Mouse (Mus musculus): ENCODE data around the gene Rassf3. TPM values are rescaled to one million over a fixed set of nuclear protein-coding genes. Genes with fewer than 3 reads are reported as not detected.

Gene Rassf3
- polyA plus RNA-seq, 1 experiment from 2014 or later, result 52.7 TPM

DNA sequence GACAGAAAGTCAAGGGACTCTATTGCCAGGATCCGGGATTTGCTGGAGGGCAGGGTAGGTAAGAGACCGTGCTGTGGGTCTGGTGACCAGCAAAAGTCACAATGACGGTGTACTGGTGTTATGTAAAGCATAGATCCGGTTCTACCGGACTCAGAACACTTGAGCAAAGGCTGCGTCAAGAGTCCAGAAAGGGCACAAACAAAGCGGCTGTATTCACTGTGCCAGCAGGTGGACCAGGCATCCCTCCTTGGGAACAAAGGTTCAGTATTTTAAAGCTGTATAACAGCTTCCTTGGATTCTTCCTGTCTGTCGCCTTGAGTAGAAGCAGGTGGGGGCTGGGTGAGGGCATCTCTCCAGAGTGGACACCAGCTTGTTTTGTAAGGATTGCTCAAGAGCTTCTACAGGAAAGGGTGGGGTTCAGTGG lies 22.3 kb upstream of the Rassf3 start:
- Histone ChIP-seq H3K36me3 (ENCODE audit: inconsistent target) (no peaks in the 10 kb centered on the region), H3K27ac (peak overlapping the region; percentile 92), H3K79me2 (ENCODE audit: inconsistent target) (no peaks in the 10 kb centered on the region), H3K4me3 (ENCODE audit: inconsistent target) (no peak overlapping the region)
- WGBS (ENCODE audit: missing documents), result 16% methylated on average over 8 of the region's 8 CpGs

DNA sequence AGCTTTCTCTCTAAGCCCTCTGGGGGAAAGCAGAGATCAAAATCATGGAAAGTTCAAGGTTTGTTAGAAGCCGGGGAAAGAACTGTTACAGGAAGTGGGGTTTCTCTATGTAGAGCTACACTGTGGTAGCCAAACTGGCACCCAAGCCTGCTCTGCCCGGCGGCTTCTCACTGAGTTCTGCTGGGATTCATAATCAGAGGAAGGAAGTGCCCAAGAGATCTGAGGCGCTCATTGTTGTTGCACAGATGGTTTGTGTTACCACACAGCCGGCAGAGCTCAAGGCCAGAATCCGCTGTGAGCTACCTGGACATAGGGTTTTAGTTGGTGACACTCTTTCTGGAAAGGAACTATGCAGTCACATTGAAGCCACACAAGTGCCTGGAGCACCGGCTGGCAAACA lies 21.8 kb upstream of the Rassf3 start:
- Histone ChIP-seq H3K4me3 (ENCODE audit: inconsistent target) (no peak overlapping the region), H3K36me3 (ENCODE audit: inconsistent target) (no peaks in the 10 kb centered on the region), H3K79me2 (ENCODE audit: inconsistent target) (no peaks in the 10 kb centered on the region), H3K27ac (peak overlapping the region; percentile 92)
- 9% methylated on average over 7 of the region's 7 CpGs for WGBS (ENCODE audit: missing documents)

DNA sequence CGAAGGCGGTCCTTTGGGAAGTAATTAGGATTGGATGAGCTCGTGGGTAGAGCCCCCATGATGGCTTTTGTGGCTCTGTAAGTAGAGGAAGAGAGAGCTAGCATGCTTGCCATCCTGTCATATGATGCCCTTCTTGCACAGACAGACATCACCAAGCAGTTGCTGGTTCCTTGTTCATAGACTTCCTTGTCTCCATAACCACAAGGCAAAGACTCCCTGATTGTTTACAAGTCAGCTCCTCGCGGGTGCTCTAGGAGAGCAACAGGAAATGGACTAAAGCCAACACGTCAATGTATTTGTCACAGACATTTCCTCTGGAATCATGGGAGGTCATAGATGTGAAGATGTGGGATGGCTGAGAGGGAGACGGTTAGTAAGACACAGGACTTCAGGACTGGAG lies 20.5 kb upstream of the Rassf3 start:
- Histone ChIP-seq H3K4me3 (ENCODE audit: inconsistent target) (no peak overlapping the region), H3K36me3 (ENCODE audit: inconsistent target) (no peaks in the 10 kb centered on the region), H3K27ac (peak overlapping the region; percentile 92), H3K79me2 (ENCODE audit: inconsistent target) (no peaks in the 10 kb centered on the region)
- WGBS (ENCODE audit: missing documents), result 15% methylated on average over 5 of the region's 7 CpGs

DNA sequence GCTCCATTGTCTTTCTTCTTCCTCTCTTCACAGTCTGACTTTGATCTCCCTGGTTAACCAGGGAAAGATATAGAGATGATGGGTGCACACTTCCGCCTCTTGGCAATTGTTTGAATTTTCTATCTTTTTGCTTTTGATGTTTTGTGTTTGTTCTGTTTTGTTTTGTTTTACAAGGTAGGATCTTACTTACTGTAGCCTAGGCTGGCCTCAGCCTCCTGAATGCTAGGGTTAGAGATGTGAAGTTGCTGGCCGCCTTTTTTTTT lies 17.9 kb upstream of the Rassf3 start:
- 40% methylated on average over 1 of the region's 2 CpGs for WGBS (ENCODE audit: missing documents)
- Histone ChIP-seq H3K27ac (peak overlapping the region; percentile 92), H3K79me2 (ENCODE audit: inconsistent target) (no peaks in the 10 kb centered on the region), H3K4me3 (ENCODE audit: inconsistent target) (no peak overlapping the region), H3K36me3 (ENCODE audit: inconsistent target) (no peaks in the 10 kb centered on the region)

DNA sequence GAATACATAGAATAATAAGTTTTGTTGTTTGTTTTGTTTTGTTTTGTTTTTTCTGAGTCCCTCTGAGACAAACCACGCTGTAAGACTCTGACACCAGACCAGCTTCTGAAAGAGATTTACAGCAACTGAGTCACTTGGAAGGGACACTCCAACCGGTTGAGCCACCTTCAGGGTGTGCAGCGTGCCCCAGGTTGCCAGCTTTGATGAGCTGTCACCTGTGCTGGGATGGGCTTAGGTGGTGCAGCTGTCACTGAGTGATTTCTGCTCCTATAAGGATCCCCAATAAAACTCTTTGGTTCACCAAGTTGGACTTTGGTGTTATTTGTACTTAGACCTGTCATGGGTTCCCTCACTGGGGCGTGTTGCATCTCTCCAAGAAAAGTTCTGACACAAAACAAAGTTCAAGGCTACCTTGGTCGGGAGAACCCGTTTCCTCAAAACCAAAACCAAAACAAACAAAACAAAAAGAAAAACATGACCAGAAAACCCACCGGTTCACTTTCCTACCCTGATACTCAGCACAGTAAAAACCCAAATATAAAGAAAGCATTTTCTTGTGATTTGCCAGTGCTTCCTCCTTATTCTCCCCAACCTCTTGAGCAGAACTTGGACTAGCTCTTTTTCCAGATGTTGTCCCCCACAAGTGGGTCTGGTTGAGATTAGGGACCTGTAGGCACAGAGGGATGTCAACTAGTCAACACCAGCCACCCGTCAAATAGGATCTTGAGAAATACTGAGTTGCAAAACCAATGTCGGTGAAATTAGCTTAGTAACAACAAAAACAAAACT lies 17.4 kb upstream of the Rassf3 start:
- no peaks in the 10 kb centered on the region for H3K79me2 ChIP-seq (ENCODE audit: inconsistent target)
- 56% methylated on average over 9 of the region's 9 CpGs for WGBS (ENCODE audit: missing documents)
- no peaks in the 10 kb centered on the region for H3K36me3 ChIP-seq (ENCODE audit: inconsistent target)
- H3K27ac ChIP-seq, result peak overlapping the region; percentile 92
- H3K4me3 ChIP-seq (ENCODE audit: inconsistent target), result no peak overlapping the region

DNA sequence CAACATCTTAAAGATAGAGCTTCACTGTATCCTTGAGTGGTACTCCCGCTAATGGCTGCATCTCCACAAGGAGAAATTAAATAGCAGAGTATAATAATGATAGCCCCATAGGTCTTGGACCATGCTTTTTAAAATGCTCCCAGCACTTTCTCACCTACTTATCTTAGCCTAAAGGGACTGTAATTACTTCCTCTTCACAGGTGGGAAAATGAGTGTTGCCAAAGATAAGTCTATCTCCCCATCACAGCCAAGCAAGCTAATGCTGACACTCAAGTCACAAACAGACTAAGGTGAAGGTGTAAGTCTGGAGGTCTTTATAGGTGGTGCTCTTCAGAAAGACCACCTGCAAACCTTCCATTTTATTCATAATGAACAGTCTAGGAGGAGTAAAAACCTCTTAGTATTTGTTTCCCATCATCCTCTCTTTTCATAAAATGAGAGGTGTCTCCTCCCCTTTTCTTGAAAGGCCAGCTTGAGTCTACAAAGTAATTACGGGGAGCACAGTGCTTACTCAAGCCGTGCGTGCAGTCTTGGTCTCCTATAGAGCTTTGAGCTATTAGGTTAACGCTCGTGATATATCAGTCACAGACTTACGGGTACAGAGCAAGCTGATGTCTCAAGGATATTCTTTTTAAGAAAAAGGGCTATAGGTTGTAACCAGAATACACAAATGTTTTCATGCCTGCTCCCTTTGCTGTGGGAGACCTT lies 16.6 kb upstream of the Rassf3 start:
- no peak overlapping the region for H3K4me3 ChIP-seq (ENCODE audit: inconsistent target)
- no peaks in the 10 kb centered on the region for H3K79me2 ChIP-seq (ENCODE audit: inconsistent target)
- no peak overlapping the region for H3K27ac ChIP-seq
- H3K36me3 ChIP-seq (ENCODE audit: inconsistent target), result no peaks in the 10 kb centered on the region
- WGBS (ENCODE audit: missing documents), result 93% methylated on average over 7 of the region's 7 CpGs

DNA sequence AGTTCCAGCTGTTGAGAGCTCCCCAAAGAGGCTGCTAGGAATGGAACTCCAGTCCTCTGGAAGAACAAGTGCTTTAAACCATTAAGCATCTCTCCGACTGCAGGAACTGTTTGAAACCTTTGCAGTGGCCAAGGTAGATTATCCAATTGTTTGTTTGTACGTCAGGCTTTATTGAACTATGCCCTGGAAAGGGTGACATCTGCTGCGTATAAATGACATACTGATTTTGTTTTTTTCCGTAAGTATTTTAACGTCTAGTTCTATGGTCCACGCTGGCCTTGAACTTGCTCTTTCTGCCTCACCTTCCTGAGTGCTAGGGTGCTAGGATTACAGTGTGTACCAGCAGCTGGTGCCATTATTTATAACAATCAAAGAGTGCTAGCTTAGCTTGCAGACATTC lies 13.8 kb upstream of the Rassf3 start:
- no peaks in the 10 kb centered on the region for H3K36me3 ChIP-seq (ENCODE audit: inconsistent target)
- WGBS (ENCODE audit: missing documents), result 90% methylated on average over 6 of the region's 6 CpGs
- no peak overlapping the region for H3K4me3 ChIP-seq (ENCODE audit: inconsistent target)
- no peak overlapping the region for H3K27ac ChIP-seq
- no peaks in the 10 kb centered on the region for H3K79me2 ChIP-seq (ENCODE audit: inconsistent target)

DNA sequence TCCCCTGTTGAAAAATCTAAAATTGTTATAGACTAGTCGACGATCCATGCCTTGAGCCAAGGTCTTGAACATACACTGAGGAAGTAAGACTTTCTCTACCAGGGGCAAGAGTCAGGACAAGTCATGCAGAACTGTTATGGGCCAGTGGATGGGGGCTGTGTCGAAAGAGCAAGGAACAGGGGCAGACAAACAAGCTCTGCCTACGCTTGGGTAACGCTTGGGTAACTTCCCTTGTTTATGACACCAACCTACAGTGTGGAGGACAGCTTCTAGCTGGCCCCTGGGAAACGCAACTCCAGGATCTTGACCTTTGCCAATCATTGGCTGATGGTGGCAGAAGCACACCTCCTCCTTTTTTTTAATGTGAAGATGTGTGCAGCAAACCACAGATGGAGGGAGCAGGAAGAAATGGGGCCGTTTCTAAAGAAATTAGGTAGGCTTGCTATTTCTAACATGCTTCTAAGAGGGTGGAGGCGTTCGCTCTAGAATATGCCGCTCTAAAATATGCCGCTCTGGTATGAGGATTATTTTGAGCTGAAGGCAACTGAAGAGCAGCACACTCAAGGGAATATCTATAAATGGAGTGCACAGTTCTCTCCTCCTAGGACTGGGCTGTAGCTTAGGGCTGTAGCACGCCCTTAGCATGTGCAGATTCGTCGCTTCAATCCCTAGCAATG lies 12.6 kb upstream of the Rassf3 start:
- Histone ChIP-seq H3K27ac (peak overlapping the region; percentile 34; the same call in 1 of the 2 replicates), H3K79me2 (ENCODE audit: inconsistent target) (no peaks in the 10 kb centered on the region), H3K36me3 (ENCODE audit: inconsistent target) (no peaks in the 10 kb centered on the region), H3K4me3 (ENCODE audit: inconsistent target) (no peak overlapping the region)
- 47% methylated on average over 13 of the region's 14 CpGs for WGBS (ENCODE audit: missing documents)

DNA sequence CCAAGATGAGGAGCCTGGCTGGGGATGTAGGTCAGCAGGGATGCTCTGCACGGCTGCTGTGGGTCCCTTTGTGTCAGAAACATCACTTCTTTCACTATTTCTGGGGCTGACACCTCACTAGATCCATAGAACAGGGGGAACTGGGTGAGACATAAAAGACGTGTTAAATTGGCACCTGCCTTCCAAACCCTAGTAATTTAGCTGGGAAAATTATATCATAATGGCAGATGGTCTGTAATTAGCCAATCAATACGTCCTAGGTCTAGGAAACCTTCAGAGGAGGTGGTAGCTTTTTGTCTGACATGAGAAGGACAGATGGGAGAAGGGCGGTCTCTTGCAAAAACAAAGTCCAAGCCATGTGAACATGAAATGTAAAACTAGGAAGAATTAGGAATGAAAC lies 11.6 kb upstream of the Rassf3 start:
- Histone ChIP-seq H3K4me3 (ENCODE audit: inconsistent target) (no peak overlapping the region), H3K36me3 (ENCODE audit: inconsistent target) (no peaks in the 10 kb centered on the region), H3K27ac (no peak overlapping the region), H3K79me2 (ENCODE audit: inconsistent target) (no peaks in the 10 kb centered on the region)
- 93% methylated on average over 3 of the region's 4 CpGs for WGBS (ENCODE audit: missing documents)

DNA sequence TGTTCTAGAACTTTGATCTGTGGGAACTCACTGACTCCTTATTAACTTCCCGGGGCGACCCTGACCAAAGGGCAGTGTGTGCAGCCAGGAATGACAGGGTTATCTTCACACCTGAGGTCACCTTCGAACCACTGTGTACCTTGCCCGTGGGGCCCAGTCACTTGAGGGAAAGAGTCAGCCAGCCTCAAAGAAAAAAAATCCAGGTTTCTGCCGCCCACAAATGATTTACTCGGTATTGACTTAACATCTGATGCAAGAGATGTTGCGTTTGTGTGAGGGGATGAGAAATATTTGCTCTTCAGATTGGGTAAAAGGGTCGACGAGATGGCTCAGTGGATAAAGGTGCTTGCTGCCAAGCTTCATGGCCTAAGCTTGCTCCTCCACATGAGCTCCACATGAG lies 10.2 kb upstream of the Rassf3 start:
- H3K27ac ChIP-seq, result no peak overlapping the region
- no peaks in the 10 kb centered on the region for H3K36me3 ChIP-seq (ENCODE audit: inconsistent target)
- H3K4me3 ChIP-seq (ENCODE audit: inconsistent target), result no peak overlapping the region
- 83% methylated on average over 9 of the region's 9 CpGs for WGBS (ENCODE audit: missing documents)
- no peaks in the 10 kb centered on the region for H3K79me2 ChIP-seq (ENCODE audit: inconsistent target)

DNA sequence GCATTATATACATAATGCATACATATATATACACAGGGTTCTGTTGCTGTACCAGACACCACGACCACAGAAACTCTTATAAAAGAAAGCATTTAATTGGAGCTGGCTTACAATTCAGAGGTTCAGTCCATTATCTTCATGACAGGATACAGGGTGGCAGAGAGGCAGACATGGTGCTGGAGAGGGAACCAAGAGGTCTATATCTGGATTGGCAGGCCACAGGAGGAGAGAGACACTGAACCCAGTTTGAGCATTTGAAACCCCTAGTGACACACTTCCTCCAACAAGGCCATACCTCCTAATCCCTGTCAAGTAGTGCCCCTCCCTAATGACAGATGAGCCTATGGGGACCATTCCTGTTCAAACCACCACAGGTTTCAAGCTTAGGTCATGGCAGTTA lies 7.2 kb upstream of the Rassf3 start:
- Histone ChIP-seq H3K79me2 (ENCODE audit: inconsistent target) (no peaks in the 10 kb centered on the region), H3K36me3 (ENCODE audit: inconsistent target) (no peaks in the 10 kb centered on the region), H3K4me3 (ENCODE audit: inconsistent target) (no peak overlapping the region), H3K27ac (no peak overlapping the region)
- 100% methylated on average over 1 of the region's 1 CpGs for WGBS (ENCODE audit: missing documents)

DNA sequence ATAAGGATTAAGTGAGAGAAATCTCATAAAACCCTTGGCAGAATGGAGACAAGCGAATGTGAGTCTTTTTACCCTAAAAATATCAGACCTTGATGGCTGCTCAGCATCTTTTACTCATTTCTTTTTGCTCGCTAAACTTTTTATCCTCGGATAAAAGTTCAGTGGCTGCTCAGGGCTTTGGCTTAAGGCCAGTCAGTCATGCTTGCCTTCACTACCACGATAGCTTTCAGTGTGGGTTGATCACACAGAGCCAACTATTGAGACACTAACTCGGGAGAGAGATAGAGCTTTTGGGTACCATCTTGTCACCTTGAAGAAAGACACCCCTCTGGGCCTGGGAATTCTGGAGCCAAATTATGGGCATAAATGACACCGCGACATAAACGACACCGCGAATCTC lies 5.0 kb upstream of the Rassf3 start:
- 89% methylated on average over 10 of the region's 10 CpGs for WGBS (ENCODE audit: missing documents)
- Histone ChIP-seq H3K4me3 (ENCODE audit: inconsistent target) (no peak overlapping the region), H3K36me3 (ENCODE audit: inconsistent target) (no peaks in the 10 kb centered on the region), H3K27ac (no peak overlapping the region), H3K79me2 (ENCODE audit: inconsistent target) (no peaks in the 10 kb centered on the region)

DNA sequence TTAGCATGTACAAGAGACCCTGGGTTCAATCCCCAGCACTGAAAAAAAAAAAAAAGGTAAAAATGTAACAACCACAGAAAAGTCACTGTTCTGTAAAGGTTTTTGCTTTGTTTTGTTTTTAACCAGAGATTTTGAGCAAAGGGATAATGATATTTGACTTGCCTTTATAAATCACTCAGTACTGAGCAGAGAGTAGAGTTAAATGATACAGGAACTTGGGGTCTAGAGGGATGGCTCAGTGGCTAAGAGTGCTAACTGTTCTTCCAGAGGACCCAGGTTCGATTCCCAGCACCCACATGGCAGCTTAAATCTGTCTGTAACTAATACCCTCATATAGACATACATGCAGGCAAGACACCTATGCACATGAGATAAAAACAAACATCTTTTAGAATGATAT lies 3.8 kb upstream of the Rassf3 start:
- H3K4me3 ChIP-seq (ENCODE audit: inconsistent target), result no peak overlapping the region
- no peak overlapping the region for H3K27ac ChIP-seq
- no peaks in the 10 kb centered on the region for H3K36me3 ChIP-seq (ENCODE audit: inconsistent target)
- 90% methylated on average over 1 of the region's 1 CpGs for WGBS (ENCODE audit: missing documents)
- peaks cover 9% of the 10 kb centered on the region for H3K79me2 ChIP-seq (ENCODE audit: inconsistent target)

DNA sequence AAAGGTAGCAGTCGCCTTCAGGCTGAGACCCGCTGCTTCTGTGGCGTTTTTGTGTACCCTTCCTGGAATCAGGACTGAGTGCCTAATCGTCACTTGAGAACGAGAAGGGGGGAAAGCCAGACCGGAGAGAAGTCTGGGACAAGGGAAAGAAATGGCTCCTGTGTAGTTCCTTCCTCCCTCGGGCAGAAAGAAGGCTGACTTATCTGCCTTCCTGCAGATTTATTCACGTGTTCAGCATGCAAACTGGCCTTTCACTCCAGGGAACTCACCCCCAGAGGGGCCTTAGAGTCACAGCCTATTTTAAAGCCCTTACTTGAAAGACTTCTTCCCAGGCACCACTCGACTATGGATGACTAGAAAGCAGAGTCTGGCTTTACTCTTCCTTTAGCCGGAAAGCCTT lies 1.3 kb upstream of the Rassf3 start:
- peak overlapping the region; percentile 79 for H3K27ac ChIP-seq
- H3K4me3 ChIP-seq (ENCODE audit: inconsistent target), result peak overlapping the region; percentile 40
- H3K79me2 ChIP-seq (ENCODE audit: inconsistent target), result peaks cover 34% of the 10 kb centered on the region
- WGBS (ENCODE audit: missing documents), result 19% methylated on average over 10 of the region's 10 CpGs
- H3K36me3 ChIP-seq (ENCODE audit: inconsistent target), result no peaks in the 10 kb centered on the region

DNA sequence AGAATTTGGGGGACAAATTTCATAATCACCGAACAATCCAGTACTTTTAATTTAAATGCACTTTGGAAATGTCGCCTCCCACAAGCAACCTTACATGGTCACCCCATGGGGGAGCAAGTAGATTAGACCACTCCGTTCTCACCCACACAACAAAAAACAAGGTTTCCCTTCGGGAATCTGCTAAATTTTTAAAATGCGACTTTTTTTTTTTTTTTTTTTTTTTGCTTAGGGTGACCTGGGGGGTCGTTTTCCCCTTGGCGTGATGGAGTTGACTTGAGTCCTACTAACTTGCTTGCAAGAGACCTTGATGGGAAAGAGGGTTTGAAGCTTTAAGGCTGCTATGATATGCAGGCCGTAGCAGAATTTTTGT lies 806 bp upstream of the Rassf3 start:
- 2% methylated on average over 8 of the region's 8 CpGs for WGBS (ENCODE audit: missing documents)
- Histone ChIP-seq H3K27ac (peak overlapping the region; percentile 79), H3K36me3 (ENCODE audit: inconsistent target) (no peaks in the 10 kb centered on the region), H3K79me2 (ENCODE audit: inconsistent target) (peaks cover 39% of the 10 kb centered on the region), H3K4me3 (ENCODE audit: inconsistent target) (peak overlapping the region; percentile 40)
